ENCODE assay signal across 8 mouse cellular contexts in genomic region chr17:49206708-49207107, GRCm38 (mm10).
A peak's percentile ranks its signal among the peaks of the same experiment; 100 is the strongest.
DNase-seq lines count a peak whose midpoint lies in the region; ATAC-seq lines count a peak whose summit lies in the region.

No protein-coding gene starts in this region.

- H3K4me1 ChIP-seq in hindbrain, embryonic 12.5 days: peaks cover 16% of the 10 kb centered on the region
- peaks cover 6% of the 10 kb centered on the region; the same call in 1 of the 2 replicates for H3K4me1 ChIP-seq in neural tube, embryonic 11.5 days (ENCODE audit: control insufficient read depth, insufficient read depth, low read length)

- no peak overlapping the region for H3K4me3 ChIP-seq in hindbrain, embryonic 12.5 days
- no peak overlapping the region for H3K4me3 ChIP-seq in neural tube, embryonic 11.5 days (ENCODE audit: low read depth, low read length)

- H3K9me3 ChIP-seq in hindbrain, embryonic 12.5 days (replicated peaks): no peaks in the 10 kb centered on the region
- no peaks in the 10 kb centered on the region for H3K9me3 ChIP-seq in neural tube, embryonic 11.5 days (ENCODE audit: control insufficient read depth, low read length)

- ATAC-seq in hindbrain, embryonic 12.5 days (ENCODE audit: low FRiP score): 0 out of 2 replicates have a peak, but pooled peaks have one; percentile 46
- ATAC-seq in neural tube, embryonic 11.5 days (ENCODE audit: insufficient read depth, low FRiP score, low TSS enrichment): no peak

- H3K4me2 ChIP-seq in hindbrain, embryonic 12.5 days (replicated peaks): no peak overlapping the region
- H3K4me2 ChIP-seq in neural tube, embryonic 11.5 days (ENCODE audit: low read depth): no peak overlapping the region

- 27% methylated on average over 9 of the region's 9 CpGs for WGBS in hindbrain, embryonic 12.5 days
- WGBS in neural tube, embryonic 11.5 days: 40% methylated on average over 9 of the region's 9 CpGs

- DNase-seq in layer of hippocampus, adult 11-12 months (ENCODE audit: low spot score): peak; percentile 43
- DNase-seq in layer of hippocampus, adult 9-10 months (ENCODE audit: low spot score): no peak
- DNase-seq in embryo, embryonic 10 days (ENCODE audit: low spot score): peak; percentile 51
- DNase-seq in neural tube, embryonic 11.5 days (ENCODE audit: low spot score): peak; percentile 31
- no peak for DNase-seq in urinary bladder, postnatal 36 days (ENCODE audit: low spot score in 2 of 2)
- no peak for DNase-seq in ovary, adult 18-20 months (ENCODE audit: low spot score)
- DNase-seq in cerebellum, adult 9-11 months: no peak

- H3K27me3 ChIP-seq in hindbrain, embryonic 12.5 days: no peaks in the 10 kb centered on the region
- H3K27me3 ChIP-seq in neural tube, embryonic 11.5 days (ENCODE audit: control insufficient read depth, insufficient read depth, low read length): no peaks in the 10 kb centered on the region

- no peaks in the 10 kb centered on the region for H3K36me3 ChIP-seq in hindbrain, embryonic 12.5 days
- H3K36me3 ChIP-seq in neural tube, embryonic 11.5 days (ENCODE audit: control insufficient read depth, insufficient read depth, low read length): no peaks in the 10 kb centered on the region

- no peak overlapping the region for H3K9ac ChIP-seq in hindbrain, embryonic 12.5 days
- H3K9ac ChIP-seq in neural tube, embryonic 11.5 days (ENCODE audit: low read length): no peak overlapping the region

- H3K27ac ChIP-seq in hindbrain, embryonic 12.5 days: no peak overlapping the region
- no peak overlapping the region for H3K27ac ChIP-seq in neural tube, embryonic 11.5 days (ENCODE audit: low read depth, low read length)

Comparison
In these comparisons a context has a peak if more than half of its experiments do, and no peak if none do; other contexts are left out.
1. DNase-seq: peak in layer of hippocampus, adult 11-12 months (single experiment), embryo, embryonic 10 days (single experiment) and neural tube, embryonic 11.5 days (single experiment); none in layer of hippocampus, adult 9-10 months (single experiment), urinary bladder, postnatal 36 days (0 of 2), ovary, adult 18-20 months (single experiment) and cerebellum, adult 9-11 months (single experiment).